Mouse (Mus musculus) stomach, embryonic 14.5 days (tissue): ENCODE results near the gene Rln3. TPM values are rescaled to one million over a fixed set of nuclear protein-coding genes. Genes with fewer than 3 reads are reported as not detected.
A peak's percentile ranks its signal among the peaks of the same experiment; 100 is the strongest.

Source experiments
- ATAC-seq: fragments of 200-750 bp; cut with Nextera tagmentation; 2 replicates; pipeline ENCODE4 v1.8.0; 2017; ENCODE audit warnings: low read depth, moderate TSS enrichment; ENCODE audit not compliant: insufficient number of reproducible peaks, insufficient read depth, low FRiP score
- H3K27ac ChIP-seq: fragments of 300-500 bp; sonication (generic); 2 replicates; pipeline ENCODE4 v1.5.1; 2014; ENCODE audit warnings: mild to moderate bottlenecking, low read length, moderate library complexity, mixed read lengths
- H3K27me3 ChIP-seq: fragments of 300-500 bp; sonication (generic); 2 replicates; pipeline ENCODE4 v1.6.1; 2014; ENCODE audit warnings: low read length, control low read depth, mixed read lengths; ENCODE audit not compliant: control insufficient read depth, insufficient read depth
- H3K36me3 ChIP-seq: fragments of 300-500 bp; sonication (generic); 2 replicates; pipeline ENCODE4 v1.6.1; 2014; ENCODE audit warnings: mild to moderate bottlenecking, control low read depth, low read length, moderate library complexity, mixed read lengths; ENCODE audit not compliant: control insufficient read depth, insufficient read depth
- H3K4me1 ChIP-seq: fragments of 300-500 bp; sonication (generic); 2 replicates; pipeline ENCODE4 v1.6.1; 2014; ENCODE audit warnings: low read length, control low read depth, mixed read lengths; ENCODE audit not compliant: control insufficient read depth, insufficient read depth
- H3K4me2 ChIP-seq: fragments of 300-500 bp; sonication (generic); replicated peaks from 2 replicates; pipeline ENCODE4 v1.6.1; 2014; ENCODE audit warnings: low read depth, low read length, control low read depth
- H3K4me3 ChIP-seq: fragments of 300-500 bp; sonication (generic); 2 replicates; pipeline ENCODE4 v1.5.1; 2014; ENCODE audit warnings: low read depth, low read length, control low read depth
- H3K9ac ChIP-seq: fragments of 300-500 bp; sonication (generic); replicated peaks from 2 replicates; pipeline ENCODE4 v1.6.1; 2014; ENCODE audit warnings: low read depth, mild to moderate bottlenecking, control low read depth, low read length, moderate library complexity, mixed read lengths
- H3K9me3 ChIP-seq: fragments of 300-500 bp; sonication (generic); 2 replicates; pipeline ENCODE4 v1.6.1; 2016; ENCODE audit warnings: low read depth, low read length, control low read depth; ENCODE audit not compliant: control insufficient read depth
- WGBS: fragments of 180-500 bp; shearing (Covaris S2); extraction: QIAGEN DNeasy Blood & Tissue Kit; methylation state at CpG from one replicate; pipeline ENCODE4 v1.1.7; 2014; 5-methylcytosine and 5-hydroxymethylcytosine counted together
- polyA plus RNA-seq: library from polyadenylated mRNA; unstranded; fragments of >200 nt; fragmentation: Nextera tagmentation; extraction: Ambion mirVana; gene quantifications from 2 replicates; pipeline ENCODE4 v1.2.1, GENCODE M21; 2014

The Rln3 gene
- polyA plus RNA-seq, 1 experiment from 2014 or later = not detected

DNA sequence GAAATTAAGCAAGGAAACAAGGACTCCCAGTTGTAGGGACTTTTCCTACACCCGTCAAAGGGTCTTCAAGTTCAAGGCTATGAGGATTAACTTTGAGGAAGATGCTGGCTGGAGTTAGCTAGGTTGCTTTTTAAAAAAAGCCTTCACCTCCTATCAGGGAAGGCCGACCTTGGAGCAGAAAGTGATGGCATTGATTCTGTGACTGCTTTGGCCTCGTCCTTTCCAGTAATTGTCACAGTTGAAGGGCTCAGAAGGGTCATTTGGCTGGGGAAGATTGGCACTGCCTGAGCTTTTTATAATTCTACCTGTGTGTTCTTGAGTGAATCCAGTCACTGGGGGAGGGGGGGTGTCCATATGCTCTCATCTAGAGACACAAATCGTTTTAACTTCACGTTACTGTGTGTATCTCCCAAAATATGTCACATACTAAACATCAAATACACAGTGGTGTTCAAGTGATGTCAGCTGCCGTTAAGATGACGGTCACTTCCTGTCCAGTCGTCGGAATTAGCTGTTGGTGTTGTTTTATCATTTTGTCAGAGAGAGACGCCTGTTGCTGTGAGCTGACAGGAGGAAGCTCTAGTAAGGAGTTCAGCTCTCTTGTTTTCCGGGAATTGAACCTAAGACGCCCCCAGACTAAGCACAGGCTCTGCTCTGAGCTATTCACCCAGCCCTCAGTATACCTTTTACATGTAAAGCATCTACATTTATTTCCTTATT, 23.7 kb upstream of the Rln3 start:
- peaks cover 23% of the 10 kb centered on the region for H3K4me1 ChIP-seq
- H3K27ac ChIP-seq = no peak overlapping the region
- WGBS = 48% methylated on average over 12 of the region's 12 CpGs
- ATAC-seq = no peak
- no peak overlapping the region for H3K4me2 ChIP-seq
- no peak overlapping the region for H3K9ac ChIP-seq
- H3K4me3 ChIP-seq = no peak overlapping the region
- H3K9me3 ChIP-seq = no peaks in the 10 kb centered on the region
- no peaks in the 10 kb centered on the region for H3K27me3 ChIP-seq
- no peaks in the 10 kb centered on the region for H3K36me3 ChIP-seq

DNA sequence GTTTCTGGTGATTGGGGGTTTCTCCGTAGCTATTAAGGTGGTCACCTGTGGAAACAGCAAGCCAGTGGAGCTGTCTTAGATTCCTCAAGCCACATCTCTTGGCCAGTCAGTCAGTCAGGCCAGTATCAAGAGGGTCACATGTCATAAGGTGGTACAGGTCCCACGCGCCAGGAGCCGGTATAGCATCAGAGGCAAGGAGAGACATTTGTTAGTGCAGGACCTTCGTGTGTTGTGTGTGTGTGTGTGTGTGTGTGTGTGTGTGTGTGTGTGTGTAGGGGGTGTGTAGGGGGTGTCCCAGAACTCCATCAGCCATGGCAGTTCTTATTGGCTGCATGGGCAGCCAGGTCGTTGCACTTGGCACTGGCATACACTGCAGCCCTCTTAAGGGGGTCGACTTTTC, 23.1 kb upstream of the Rln3 start:
- no peak for ATAC-seq
- H3K4me1 ChIP-seq = peaks cover 19% of the 10 kb centered on the region
- no peaks in the 10 kb centered on the region for H3K27me3 ChIP-seq
- H3K36me3 ChIP-seq = no peaks in the 10 kb centered on the region
- WGBS = 78% methylated on average over 7 of the region's 7 CpGs
- H3K4me2 ChIP-seq = peak overlapping the region; percentile 50
- no peak overlapping the region; the same call in 1 of the 2 replicates for H3K9ac ChIP-seq
- H3K4me3 ChIP-seq = peak overlapping the region; percentile 65
- H3K27ac ChIP-seq = no peak overlapping the region; the same call in 1 of the 2 replicates
- no peaks in the 10 kb centered on the region for H3K9me3 ChIP-seq

DNA sequence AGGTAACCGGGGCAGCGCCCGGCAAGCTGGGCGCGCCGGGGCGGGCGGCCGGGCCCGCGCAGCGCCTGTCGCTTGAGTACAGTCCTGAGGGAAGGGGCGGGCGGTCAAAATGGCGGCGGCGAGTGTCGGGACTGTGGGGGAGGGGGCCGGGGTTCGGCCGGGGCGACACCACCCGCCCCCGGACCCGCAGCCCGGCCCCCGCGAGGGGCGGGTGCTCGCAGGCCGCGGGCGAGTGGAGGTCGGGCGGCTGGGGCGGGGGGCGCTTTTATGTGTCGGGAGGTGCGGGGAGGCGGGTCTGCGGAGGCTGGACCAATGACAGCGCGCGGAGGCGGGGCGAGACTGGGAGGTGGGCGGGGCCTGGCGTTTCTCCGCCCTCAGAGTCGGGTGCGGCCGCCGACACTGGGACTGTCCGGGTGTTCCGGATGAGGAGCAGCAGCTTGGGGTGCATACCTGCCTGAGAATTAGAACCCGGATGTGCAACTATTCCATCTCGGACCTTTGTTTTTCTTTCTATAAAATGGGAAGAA, 22.3 kb upstream of the Rln3 start:
- Histone ChIP-seq H3K27ac (peak overlapping the region; percentile 92), H3K4me3 (peak overlapping the region; percentile 65), H3K36me3 (no peaks in the 10 kb centered on the region), H3K27me3 (no peaks in the 10 kb centered on the region), H3K9ac (peak overlapping the region; percentile 49), H3K4me2 (peak overlapping the region; percentile 50), H3K9me3 (no peaks in the 10 kb centered on the region), H3K4me1 (peaks cover 19% of the 10 kb centered on the region)
- peak; percentile 71 for ATAC-seq
- WGBS = under 1% methylated on average over 53 of the region's 58 CpGs

DNA sequence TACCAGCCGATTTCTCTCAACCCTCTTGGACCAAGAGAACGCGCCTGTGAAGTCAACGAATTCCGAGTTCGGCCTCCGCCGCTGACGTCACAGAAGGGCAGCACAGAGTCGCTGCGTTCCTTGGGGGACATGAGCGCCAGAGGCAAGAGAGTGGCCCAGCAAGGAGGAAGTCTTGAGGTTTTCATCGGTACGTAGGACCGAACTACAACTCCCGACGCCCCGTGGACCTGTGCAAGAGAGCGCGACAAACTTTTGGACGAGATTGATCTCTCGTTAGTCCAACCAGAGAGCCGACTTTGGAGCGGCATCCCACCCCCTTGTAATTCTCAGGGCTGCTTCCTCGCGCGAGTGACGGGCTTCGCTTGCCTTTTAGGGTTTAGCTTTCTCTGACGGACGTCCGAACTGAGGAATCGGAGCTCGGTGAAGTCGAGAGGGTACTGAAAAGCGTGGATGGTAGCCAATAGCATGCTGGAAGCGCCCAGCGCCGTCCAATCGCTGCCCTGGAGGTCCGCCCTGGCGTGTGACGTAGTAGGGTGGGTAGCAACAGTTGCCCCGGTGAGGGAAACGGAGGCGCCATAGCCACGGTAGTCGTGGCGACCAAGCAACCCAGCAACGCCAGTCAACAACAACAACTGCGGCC, 21.6 kb upstream of the Rln3 start, which contains the start of gene Rfx1:
Gene Rfx1, plus strand, starts transcription at position 544 of the 640 bp plus-strand sequence.
- Histone ChIP-seq H3K27me3 (no peaks in the 10 kb centered on the region), H3K9ac (peak within 1 kb of the TSS; percentile 49), H3K27ac (peak within 1 kb of the TSS; percentile 92), H3K4me2 (peak within 1 kb of the TSS; percentile 65), H3K9me3 (no peaks in the 10 kb centered on the region), H3K4me3 (peak within 1 kb of the TSS; percentile 65), H3K4me1 (peaks cover 19% of the 10 kb centered on the region), H3K36me3 (no peaks in the 10 kb centered on the region)
- ATAC-seq = peak; percentile 97
- WGBS = under 1% methylated on average over 51 of the region's 51 CpGs

DNA sequence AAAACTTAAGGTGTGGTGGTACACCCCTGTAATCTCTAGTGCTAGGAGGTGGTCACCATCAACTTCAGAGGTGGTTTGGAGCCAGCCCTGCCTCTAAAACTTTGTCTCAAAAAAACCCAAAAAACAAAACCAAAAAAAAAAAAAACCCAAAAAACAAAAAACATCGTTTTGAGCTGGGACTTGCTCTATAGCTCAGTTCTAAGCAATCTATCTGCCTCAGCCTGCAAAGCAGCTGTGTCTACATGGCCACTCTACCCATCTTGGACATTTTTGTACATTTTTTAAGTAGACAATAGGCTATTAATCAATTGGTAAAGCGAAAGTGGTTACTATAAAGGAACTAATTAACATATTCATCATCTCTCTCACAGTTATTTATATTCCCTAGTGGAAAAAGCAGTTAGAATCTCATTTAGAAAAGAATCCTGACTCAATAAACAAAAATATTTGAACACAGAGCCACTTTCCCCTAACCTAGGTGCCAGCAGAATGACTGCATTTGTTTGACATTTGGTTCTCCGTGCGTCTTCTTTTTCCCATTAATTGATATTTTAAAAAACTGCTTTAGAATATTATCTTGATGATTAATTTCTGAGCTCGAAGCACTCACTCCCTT, 20.8 kb upstream of the Rln3 start:
- Histone ChIP-seq H3K36me3 (no peaks in the 10 kb centered on the region), H3K4me2 (peak overlapping the region; percentile 65), H3K4me1 (peaks cover 15% of the 10 kb centered on the region), H3K4me3 (peak overlapping the region; percentile 51), H3K27ac (peak overlapping the region; percentile 73), H3K9me3 (no peaks in the 10 kb centered on the region), H3K9ac (peak overlapping the region; percentile 49), H3K27me3 (no peaks in the 10 kb centered on the region)
- no peak for ATAC-seq
- 17% methylated on average over 5 of the region's 5 CpGs for WGBS

DNA sequence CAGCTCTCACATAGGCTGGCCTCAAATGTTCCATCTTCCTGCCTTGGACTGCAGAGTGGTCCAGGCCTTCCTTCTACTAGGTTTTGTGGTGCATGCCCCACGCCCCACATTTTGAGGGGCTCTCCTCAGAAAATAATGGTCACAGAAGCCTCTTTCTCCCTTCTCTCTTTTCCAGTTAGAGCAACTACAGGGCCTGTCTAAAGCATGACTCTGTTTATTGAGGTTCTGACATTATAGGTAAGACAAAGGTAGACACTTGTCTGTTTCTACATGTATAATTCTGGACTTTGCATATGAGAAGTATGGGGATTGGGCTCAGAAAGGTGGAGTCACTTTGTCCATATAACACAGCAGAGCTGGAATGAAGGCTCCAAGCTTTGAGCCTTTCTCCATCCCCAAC, 20.2 kb upstream of the Rln3 start, which contains the start of gene Gm10643:
Gene Gm10643, minus strand, starts transcription at position 101 of the 400 bp plus-strand sequence.
- Histone ChIP-seq H3K9ac (peak within 1 kb of the TSS; percentile 49), H3K4me3 (peak within 1 kb of the TSS; percentile 51), H3K27me3 (no peaks in the 10 kb centered on the region), H3K36me3 (no peaks in the 10 kb centered on the region), H3K27ac (peak within 1 kb of the TSS; percentile 73), H3K4me1 (peaks cover 15% of the 10 kb centered on the region), H3K4me2 (peak within 1 kb of the TSS; percentile 65), H3K9me3 (no peaks in the 10 kb centered on the region)
- ATAC-seq = no peak
- 100% methylated on average over 1 of the region's 1 CpGs for WGBS

DNA sequence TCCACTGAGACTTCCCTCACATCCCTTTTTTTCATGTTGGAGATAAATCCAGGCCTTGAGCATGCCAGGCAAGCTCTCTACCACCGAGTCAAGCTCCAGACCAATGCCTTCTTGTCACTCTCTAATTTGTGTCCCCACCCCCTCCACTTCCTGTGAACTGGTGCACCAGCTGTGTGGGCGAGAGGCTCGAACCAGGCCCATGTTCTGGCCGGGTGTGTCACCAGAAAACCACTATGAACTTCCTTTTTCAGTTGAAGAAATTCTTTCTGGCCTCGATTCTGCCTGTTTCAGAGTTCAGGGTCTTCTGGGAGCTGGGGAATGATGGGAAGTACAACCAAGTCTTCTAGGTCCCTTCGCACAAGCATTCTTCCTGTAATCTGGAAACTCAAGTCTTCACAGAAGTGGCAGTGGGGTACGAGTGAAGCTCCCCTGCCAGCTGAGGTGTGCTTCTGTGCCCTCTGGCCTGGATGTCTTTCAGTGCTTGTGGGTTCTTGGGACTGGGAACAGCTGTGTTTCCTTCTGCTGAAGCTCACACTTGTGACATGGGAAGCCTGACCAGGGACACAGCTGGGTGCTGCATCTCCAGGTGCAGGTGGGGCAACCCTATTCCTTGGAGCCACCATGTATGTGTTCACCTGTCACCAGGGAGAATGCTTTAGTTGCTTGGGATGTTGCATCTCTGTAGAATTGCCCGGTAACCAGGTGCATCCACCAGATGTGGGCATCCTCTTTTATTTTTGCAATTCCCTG, 19.2 kb upstream of the Rln3 start:
- 66% methylated on average over 8 of the region's 8 CpGs for WGBS
- no peaks in the 10 kb centered on the region for H3K27me3 ChIP-seq

DNA sequence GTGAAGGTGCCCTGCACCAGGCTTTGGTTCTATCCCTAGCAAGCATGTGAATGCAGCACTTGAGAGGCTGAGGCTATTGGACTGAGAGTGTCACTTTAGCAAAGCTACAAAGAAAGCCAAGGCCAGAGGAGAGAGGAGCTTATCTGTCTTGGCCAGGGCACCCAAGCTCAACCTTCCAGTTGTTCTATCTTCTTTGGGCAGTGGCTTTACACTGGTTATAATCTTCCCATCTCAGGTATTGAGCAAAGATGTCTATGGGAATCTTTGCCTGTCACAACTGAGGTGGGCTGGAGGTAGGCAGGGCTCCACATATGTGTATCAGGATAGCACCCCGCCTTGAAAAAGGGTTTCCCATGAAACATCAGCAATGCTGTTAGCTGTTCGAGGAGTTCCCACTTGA, 15.4 kb upstream of the Rln3 start:
- Histone ChIP-seq H3K9ac (no peak overlapping the region), H3K9me3 (no peaks in the 10 kb centered on the region), H3K27me3 (no peaks in the 10 kb centered on the region), H3K4me2 (no peak overlapping the region), H3K4me1 (no peaks in the 10 kb centered on the region), H3K4me3 (no peak overlapping the region), H3K36me3 (no peaks in the 10 kb centered on the region), H3K27ac (no peak overlapping the region)
- 88% methylated on average over 2 of the region's 2 CpGs for WGBS
- ATAC-seq = no peak

More for the DNA sequence above, 19.2 kb upstream of the Rln3 start:
- peaks cover 15% of the 10 kb centered on the region for H3K4me1 ChIP-seq
- no peak for ATAC-seq
- no peak overlapping the region for H3K27ac ChIP-seq
- no peaks in the 10 kb centered on the region for H3K36me3 ChIP-seq
- H3K9me3 ChIP-seq = no peaks in the 10 kb centered on the region
- H3K9ac ChIP-seq = no peak overlapping the region
- no peak overlapping the region for H3K4me3 ChIP-seq
- H3K4me2 ChIP-seq = no peak overlapping the region
